Mouse (Mus musculus) midbrain, postnatal 0 days (tissue): ENCODE results near the gene Xrn1. TPM values are rescaled to one million over a fixed set of nuclear protein-coding genes. Genes with fewer than 3 reads are reported as not detected.

Source experiments
- ATAC-seq: fragments of 200-750 bp; cut with Nextera tagmentation; 2 replicates; pipeline ENCODE4 v1.8.0; 2017; ENCODE audit warnings: moderate number of reproducible peaks, mild to moderate bottlenecking, moderate TSS enrichment, moderate library complexity; ENCODE audit not compliant: low FRiP score
- DNase-seq: peaks from one replicate; pipeline ENCODE4 v3.0.0-alpha.2; 2015; ENCODE audit warnings: low spot score
- H3K27ac ChIP-seq: fragments of 300-500 bp; sonication (generic); 2 replicates; pipeline ENCODE4 v1.5.1; 2014; ENCODE audit warnings: low read depth, mild to moderate bottlenecking, low read length, mixed read lengths
- H3K27me3 ChIP-seq: fragments of 300-500 bp; sonication (generic); 2 replicates; pipeline ENCODE4 v1.6.1; 2014; ENCODE audit warnings: low read length, control low read depth, mixed read lengths; ENCODE audit not compliant: insufficient read depth
- H3K36me3 ChIP-seq: fragments of 300-500 bp; sonication (generic); 2 replicates; pipeline ENCODE4 v1.6.1; 2014; ENCODE audit warnings: low read length, control low read depth, mixed read lengths; ENCODE audit not compliant: insufficient read depth
- H3K4me1 ChIP-seq: fragments of 300-500 bp; sonication (generic); 2 replicates; pipeline ENCODE4 v1.6.1; 2014; ENCODE audit warnings: mild to moderate bottlenecking, control low read depth, antibody characterized with exemption, low read length, mixed read lengths; ENCODE audit not compliant: insufficient read depth
- H3K4me2 ChIP-seq: fragments of 300-500 bp; sonication (generic); 2 replicates; pipeline ENCODE4 v1.6.1; 2014; ENCODE audit warnings: low read depth, mild to moderate bottlenecking, low read length, mixed read lengths; ENCODE audit not compliant: poor library complexity, severe bottlenecking
- H3K4me3 ChIP-seq: fragments of 300-500 bp; sonication (generic); 2 replicates; pipeline ENCODE4 v1.5.1; 2014; ENCODE audit warnings: low read depth, mild to moderate bottlenecking, low read length, moderate library complexity
- H3K9ac ChIP-seq: fragments of 300-500 bp; sonication (generic); replicated peaks from 2 replicates; pipeline ENCODE4 v1.6.1; 2014; ENCODE audit warnings: mild to moderate bottlenecking, low read length, moderate library complexity, mixed read lengths; ENCODE audit not compliant: poor library complexity, severe bottlenecking
- H3K9me3 ChIP-seq: fragments of 300-500 bp; sonication (generic); 2 replicates; pipeline ENCODE4 v1.6.1; 2016; ENCODE audit warnings: low read length, control low read depth
- CTCF ChIP-seq: IDR thresholded peaks from 2 replicates; pipeline ENCODE4 v1.5.1; 2016; ENCODE audit warnings: antibody characterized with exemption, mild to moderate bottlenecking
- WGBS: fragments of 180-500 bp; shearing (Covaris S2); extraction: QIAGEN DNeasy Blood & Tissue Kit; methylation state at CpG from one replicate; pipeline ENCODE4 v1.1.7; 2014; 5-methylcytosine and 5-hydroxymethylcytosine counted together
- polyA plus RNA-seq: library from polyadenylated mRNA; unstranded; fragments of >200 nt; fragmentation: Nextera tagmentation; extraction: Ambion mirVana; gene quantifications from 2 replicates; pipeline ENCODE4 v1.2.1, GENCODE M21; 2015
- total RNA-seq: library from RNA; depleted of rRNA; stranded (reverse); fragments of >200 nt; gene quantifications from 2 replicates; pipeline ENCODE4 v1.2.3, GENCODE M21; 2014

Gene Xrn1
- total and polyA plus RNA-seq, 2 experiments from 2014 or later, result 15.7 to 18.4 TPM

- Histone ChIP-seq H3K4me3 (no peak overlapping the region), H3K4me1 (no peaks in the 10 kb centered on the region), H3K9me3 (no peaks in the 10 kb centered on the region), H3K4me2 (no peak overlapping the region), H3K27ac (no peak overlapping the region), H3K36me3 (peaks cover 3% of the 10 kb centered on the region; the same call in 1 of the 2 replicates), H3K9ac (no peak overlapping the region), H3K27me3 (no peaks in the 10 kb centered on the region)
- DNase-seq, result no peak
- WGBS, result 86% methylated on average over 6 of the region's 6 CpGs
- no peak for ATAC-seq
- no peak for TF ChIP-seq CTCF
These were observed 4.7 kb downstream of the Xrn1 start for GRCm38 (mm10) chr9:95959246-95959645.

GRCm38 (mm10) chr9:95959732-95960428 lies 5.3 kb downstream of the Xrn1 start:
- Histone ChIP-seq H3K27me3 (no peaks in the 10 kb centered on the region), H3K36me3 (peaks cover 7% of the 10 kb centered on the region), H3K4me3 (no peak overlapping the region), H3K4me1 (no peaks in the 10 kb centered on the region), H3K27ac (no peak overlapping the region), H3K4me2 (no peak overlapping the region), H3K9me3 (no peaks in the 10 kb centered on the region), H3K9ac (no peak overlapping the region)
- ATAC-seq (no peak), DNase-seq (no peak)
- 95% methylated on average over 3 of the region's 3 CpGs for WGBS
- TF ChIP-seq CTCF, result no peak

GRCm38 (mm10) chr9:95961058-95961457 lies 6.5 kb downstream of the Xrn1 start:
- Histone ChIP-seq H3K4me3 (no peak overlapping the region), H3K27ac (no peak overlapping the region), H3K9me3 (no peaks in the 10 kb centered on the region), H3K4me1 (no peaks in the 10 kb centered on the region), H3K36me3 (peaks cover 9% of the 10 kb centered on the region), H3K27me3 (no peaks in the 10 kb centered on the region), H3K4me2 (no peak overlapping the region), H3K9ac (no peak overlapping the region)
- ATAC-seq, result no peak
- TF ChIP-seq CTCF, result no peak
- DNase-seq, result no peak

- Histone ChIP-seq H3K36me3 (peaks cover 9% of the 10 kb centered on the region), H3K9me3 (no peaks in the 10 kb centered on the region), H3K4me3 (no peak overlapping the region), H3K4me2 (no peak overlapping the region), H3K9ac (no peak overlapping the region), H3K4me1 (no peaks in the 10 kb centered on the region), H3K27me3 (no peaks in the 10 kb centered on the region), H3K27ac (no peak overlapping the region)
- WGBS, result 96% methylated on average over 13 of the region's 13 CpGs
- no peak for TF ChIP-seq CTCF
- DNase-seq, result no peak
- ATAC-seq, result no peak
These were observed 9.5 kb downstream of the Xrn1 start for GRCm38 (mm10) chr9:95964037-95964436.

GRCm38 (mm10) chr9:95978279-95978678 lies 23.7 kb downstream of the Xrn1 start:
- no peak overlapping the region for H3K4me2 ChIP-seq
- no peak for DNase-seq
- no peaks in the 10 kb centered on the region for H3K4me1 ChIP-seq
- TF ChIP-seq CTCF, result no peak
- H3K27ac ChIP-seq, result no peak overlapping the region
- WGBS, result 90% methylated on average over 2 of the region's 2 CpGs
- no peaks in the 10 kb centered on the region for H3K9me3 ChIP-seq
- H3K4me3 ChIP-seq, result no peak overlapping the region
- H3K9ac ChIP-seq, result no peak overlapping the region
- H3K27me3 ChIP-seq, result no peaks in the 10 kb centered on the region
- peaks cover 29% of the 10 kb centered on the region for H3K36me3 ChIP-seq
- no peak for ATAC-seq

GRCm38 (mm10) chr9:95979896-95980295 lies 25.3 kb downstream of the Xrn1 start:
- 85% methylated on average over 6 of the region's 6 CpGs for WGBS
- H3K27me3 ChIP-seq, result no peaks in the 10 kb centered on the region
- H3K9ac ChIP-seq, result no peak overlapping the region
- H3K9me3 ChIP-seq, result no peaks in the 10 kb centered on the region
- TF ChIP-seq CTCF, result no peak
- no peak for DNase-seq
- H3K4me2 ChIP-seq, result no peak overlapping the region
- ATAC-seq, result no peak
- no peaks in the 10 kb centered on the region for H3K4me1 ChIP-seq
- no peak overlapping the region for H3K27ac ChIP-seq
- peaks cover 32% of the 10 kb centered on the region for H3K36me3 ChIP-seq
- H3K4me3 ChIP-seq, result no peak overlapping the region
